ENCODE assay signal across 21 mouse cellular contexts in the genomic region with DNA sequence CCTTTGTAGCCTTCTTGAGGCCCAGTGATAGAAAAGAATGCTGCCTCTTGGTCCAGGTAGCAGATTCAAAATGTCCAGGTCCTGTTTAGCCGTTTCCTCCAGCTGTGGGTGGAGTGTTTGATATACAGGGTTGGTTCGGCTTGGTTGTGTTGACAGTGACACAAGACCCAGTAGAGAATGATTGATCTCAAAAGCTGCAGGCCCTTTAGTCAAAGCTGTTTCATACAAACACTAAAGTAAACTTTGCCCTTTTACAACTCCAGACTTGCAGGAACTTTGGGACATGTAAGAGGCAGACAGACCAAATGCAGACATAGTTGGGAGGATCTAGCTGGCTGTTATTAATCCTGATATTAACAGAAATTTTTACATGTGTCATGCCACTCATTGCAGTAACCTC.
"Had no signal": no experiment of that assay in that cellular context is flagged by ENCODE, and none has a peak within 500 bp of the region (broad histone marks: within the 10 kb centered on the region; RNA-seq: fewer than 3 reads in every experiment).

No protein-coding gene starts in this region.

- ATAC-seq: hindbrain, postnatal 0 days; inflammation-experienced regulatory T-cells, adult 6 months; midbrain, embryonic 15.5 days had no signal

- DNase-seq: kidney, adult 11 months; kidney, adult 8-10 months; kidney, postnatal 10 days; kidney, postnatal 36 days; layer of hippocampus, postnatal 36 days; left cerebral cortex, postnatal 4 days; lung, adult 2 months; lung, postnatal 14 days; lung, postnatal 4 days; retina, postnatal 1 day; thymus, adult 18-20 months; thymus, postnatal 36 days had no signal

- H3K27ac ChIP-seq: hindbrain, postnatal 0 days; kidney, embryonic 15.5 days; left cerebral cortex, adult 2 months; limb, embryonic 12.5 days; limb, embryonic 15.5 days; midbrain, embryonic 12.5 days; midbrain, embryonic 15.5 days; neural tube, embryonic 12.5 days had no signal

- H3K9ac ChIP-seq: kidney, embryonic 15.5 days; limb, embryonic 12.5 days; limb, embryonic 15.5 days; midbrain, embryonic 12.5 days; midbrain, embryonic 15.5 days; neural tube, embryonic 12.5 days had no signal

- H3K9me3 ChIP-seq: kidney, embryonic 15.5 days; limb, embryonic 12.5 days; limb, embryonic 15.5 days; midbrain, embryonic 12.5 days; midbrain, embryonic 15.5 days; neural tube, embryonic 12.5 days had no signal

- H3K4me3 ChIP-seq: kidney, embryonic 15.5 days; left cerebral cortex, adult 2 months; limb, embryonic 12.5 days; limb, embryonic 15.5 days; midbrain, embryonic 12.5 days; midbrain, embryonic 15.5 days; neural tube, embryonic 12.5 days had no signal

- H3K4me2 ChIP-seq: kidney, embryonic 15.5 days; limb, embryonic 12.5 days; limb, embryonic 15.5 days; midbrain, embryonic 12.5 days; midbrain, embryonic 15.5 days; neural tube, embryonic 12.5 days had no signal

- H3K36me3 ChIP-seq: kidney, embryonic 15.5 days; limb, embryonic 12.5 days; limb, embryonic 15.5 days; midbrain, embryonic 12.5 days; midbrain, embryonic 15.5 days; neural tube, embryonic 12.5 days had no signal
